Mouse (Mus musculus) liver, embryonic 18 days (tissue): ENCODE measurements around the gene Exosc5. TPM values are rescaled to one million over a fixed set of nuclear protein-coding genes. Genes with fewer than 3 reads are reported as not detected.

Experiments used
- polyA plus RNA-seq: library from polyadenylated mRNA; depleted of rRNA; stranded (reverse); fragments of >200 nt; gene quantifications from 2 replicates; pipeline ENCODE4 v1.2.3, GENCODE M21; 2012; rRNA removed

Exosc5 gene
- polyA plus RNA-seq, result 26.4 and 31.9 TPM in 2 replicates

DNA sequence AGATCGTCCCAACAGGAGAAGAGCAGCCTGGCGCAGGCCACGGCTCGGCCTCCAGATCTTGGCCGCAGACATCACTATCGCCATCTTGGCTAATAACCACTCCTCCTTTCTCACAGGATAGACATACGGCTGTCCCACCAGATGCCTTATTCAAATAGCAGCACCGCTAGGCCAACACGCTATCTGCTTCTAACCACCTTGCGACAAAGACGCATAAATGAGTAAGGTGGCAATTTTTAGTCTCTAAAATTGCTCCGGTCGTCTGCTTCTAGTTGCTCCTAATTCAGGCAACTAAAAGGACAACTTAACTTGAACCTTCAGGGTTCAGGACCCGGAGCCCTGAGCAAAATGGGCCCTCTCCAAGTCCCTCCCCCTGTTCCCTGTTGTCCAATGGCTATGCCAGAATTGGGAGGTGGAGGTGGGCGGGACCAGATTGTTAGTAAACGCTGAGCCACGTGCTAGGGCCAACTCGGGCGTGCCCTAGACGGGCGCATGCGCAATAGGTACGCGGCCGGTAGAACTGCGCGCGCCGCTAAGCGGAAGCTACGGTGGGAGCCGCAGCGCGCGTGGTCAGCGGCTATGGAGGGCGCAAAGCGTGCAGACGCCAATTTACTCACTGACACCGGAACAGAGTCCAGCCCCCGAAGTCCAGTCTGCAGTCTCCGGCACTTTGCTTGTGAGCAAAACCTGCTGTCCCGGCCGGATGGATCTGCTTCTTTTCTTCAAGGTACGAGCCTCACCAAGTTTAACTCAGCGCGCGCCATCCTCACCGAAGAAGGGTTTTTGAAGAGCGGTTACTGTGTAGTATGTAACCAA lies at the start of gene Exosc5, which contains the start of gene Bckdha:
Gene Exosc5, plus strand, starts transcription at position 508 of the 816 bp plus-strand sequence.
Gene Bckdha, minus strand, starts transcription at position 325 of the 816 bp plus-strand sequence.

DNA sequence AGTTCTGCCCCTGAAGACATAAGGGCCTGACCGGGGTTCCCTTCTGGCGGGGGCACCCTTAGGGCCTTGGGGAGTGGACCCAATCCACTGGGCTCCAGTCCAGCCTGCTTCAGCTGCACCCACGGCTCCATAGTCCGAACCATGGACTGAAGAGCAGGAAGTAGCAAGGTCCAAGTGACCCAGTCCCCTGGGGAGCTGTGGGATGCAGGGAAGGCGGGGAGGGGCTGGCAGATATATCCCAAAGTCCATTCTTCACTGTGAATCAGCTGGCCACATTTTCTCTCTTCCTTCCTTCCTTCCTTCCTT lies 43.3 kb upstream of the Exosc5 start, which contains the start of gene Erich4:
Gene Erich4, minus strand, starts transcription at position 187 of the 306 bp plus-strand sequence.

DNA sequence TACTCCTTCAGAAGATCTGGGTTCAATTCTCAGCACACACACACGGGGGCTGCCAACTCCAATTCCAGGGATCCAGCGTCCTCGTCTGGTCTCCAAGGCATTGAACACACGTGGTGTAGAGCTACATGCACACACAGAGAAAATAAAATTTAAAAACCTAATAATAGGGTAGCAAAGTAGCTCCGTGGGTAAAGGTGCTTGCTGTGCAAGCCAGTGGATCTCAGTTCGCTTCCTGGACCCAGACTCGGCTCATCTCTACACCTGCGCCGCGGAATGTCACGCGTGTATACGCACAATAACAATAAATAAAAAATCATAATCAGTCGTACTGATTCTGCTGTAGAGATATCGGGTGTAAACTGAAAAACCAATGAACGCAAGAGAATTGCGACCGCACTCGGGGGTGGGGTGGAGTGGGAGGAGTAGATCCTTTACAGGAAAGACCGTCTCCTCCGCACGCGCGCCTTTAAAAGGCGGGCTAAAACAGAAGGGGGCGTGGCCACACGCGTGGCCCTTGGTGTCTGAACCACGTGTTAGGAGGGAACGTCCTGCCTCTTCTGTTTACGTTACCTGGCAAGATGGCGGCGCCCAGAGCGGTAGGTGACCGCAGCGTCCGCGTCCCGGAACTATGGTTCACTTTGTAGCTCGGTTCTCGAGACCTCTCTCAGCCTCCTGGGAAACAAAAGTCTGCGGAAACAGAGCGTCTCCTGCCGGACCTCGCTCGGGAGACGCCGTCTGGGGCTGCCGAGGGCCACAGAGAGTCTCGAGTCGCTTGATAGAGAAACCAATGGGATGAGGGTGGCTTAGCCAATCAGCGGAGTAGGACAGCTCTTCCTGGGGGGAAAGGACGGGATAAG lies 39.9 kb upstream of the Exosc5 start, which contains the start of gene Dmac2:
Gene Dmac2, plus strand, starts transcription at position 550 of the 857 bp plus-strand sequence.

DNA sequence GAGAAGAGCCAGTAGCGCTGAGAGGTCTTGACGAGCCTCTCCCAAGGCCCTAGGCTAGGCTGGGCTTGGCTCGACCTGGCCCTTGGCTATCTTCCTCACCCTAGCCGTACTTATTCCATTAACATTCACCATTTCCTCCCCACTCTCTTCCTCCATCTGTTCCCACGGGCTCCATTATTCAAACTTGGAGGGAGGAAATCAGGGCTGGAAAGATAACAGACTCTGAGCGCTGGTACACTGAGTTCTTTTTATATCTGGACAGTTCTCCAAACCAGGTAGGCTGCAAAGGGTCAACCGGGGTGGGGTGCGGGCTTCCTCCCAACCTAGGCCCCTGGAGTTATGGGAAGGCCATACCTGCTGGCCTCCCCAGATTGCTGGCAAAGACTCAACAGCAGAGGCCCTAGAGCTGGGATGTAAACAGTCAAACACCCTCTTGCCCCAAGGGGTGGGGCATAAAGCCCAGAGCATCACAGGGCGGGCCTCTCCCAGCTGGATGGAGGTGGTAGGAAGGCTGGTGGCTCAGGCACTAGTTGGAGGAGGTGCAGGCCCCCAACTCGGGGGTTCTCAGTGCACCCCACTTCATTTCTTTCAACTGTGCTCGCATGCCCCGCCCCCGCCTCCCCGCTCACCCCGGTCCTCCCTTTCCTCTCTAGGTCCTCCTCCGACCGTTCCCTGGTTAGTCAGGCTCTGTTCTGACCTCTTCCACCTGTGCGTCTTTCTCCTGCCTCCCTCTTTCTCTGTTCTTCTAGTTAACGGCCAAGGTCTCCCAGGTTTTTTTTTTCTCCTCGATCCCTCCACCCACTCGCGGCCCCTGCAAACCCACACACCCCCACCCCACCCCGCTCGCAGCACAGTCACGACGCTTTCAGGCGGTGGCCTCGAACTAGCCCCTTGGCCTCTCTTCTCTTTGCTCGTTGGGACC lies 32.2 kb upstream of the Exosc5 start, which contains the start of gene B3gnt8:
Gene B3gnt8, plus strand, starts transcription at position 146 of the 922 bp plus-strand sequence.

DNA sequence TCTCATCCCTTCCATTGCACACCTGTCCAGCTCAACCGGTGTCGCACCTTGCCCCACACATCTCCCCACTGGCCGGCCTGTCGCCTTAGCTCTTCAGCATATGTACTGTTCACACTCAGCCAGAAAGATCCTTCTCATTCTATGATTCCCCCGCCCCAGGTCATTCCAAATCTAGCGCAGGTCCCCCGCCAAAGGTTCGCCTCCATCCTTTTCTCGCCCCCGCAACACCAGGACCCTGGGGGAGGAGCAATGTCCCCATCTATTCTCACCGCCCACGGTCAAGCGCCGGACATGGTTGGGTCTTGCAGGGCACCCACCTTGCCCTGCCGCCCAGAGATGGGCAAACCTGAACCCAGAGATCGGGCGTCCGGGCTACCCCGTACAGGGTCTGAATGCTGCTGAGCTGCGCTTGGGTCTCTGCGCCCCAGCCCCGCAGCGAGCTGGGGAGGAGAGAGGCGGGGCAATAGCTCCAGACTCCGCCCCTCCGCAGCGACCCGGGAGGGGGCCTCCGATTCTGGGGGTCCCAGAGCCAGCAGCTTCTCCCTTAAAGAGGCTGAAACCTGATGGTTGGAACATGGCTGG lies 15.8 kb downstream of the Exosc5 start, which contains the start of gene Tmem91:
Gene Tmem91, minus strand, starts transcription at position 448 of the 582 bp plus-strand sequence.

DNA sequence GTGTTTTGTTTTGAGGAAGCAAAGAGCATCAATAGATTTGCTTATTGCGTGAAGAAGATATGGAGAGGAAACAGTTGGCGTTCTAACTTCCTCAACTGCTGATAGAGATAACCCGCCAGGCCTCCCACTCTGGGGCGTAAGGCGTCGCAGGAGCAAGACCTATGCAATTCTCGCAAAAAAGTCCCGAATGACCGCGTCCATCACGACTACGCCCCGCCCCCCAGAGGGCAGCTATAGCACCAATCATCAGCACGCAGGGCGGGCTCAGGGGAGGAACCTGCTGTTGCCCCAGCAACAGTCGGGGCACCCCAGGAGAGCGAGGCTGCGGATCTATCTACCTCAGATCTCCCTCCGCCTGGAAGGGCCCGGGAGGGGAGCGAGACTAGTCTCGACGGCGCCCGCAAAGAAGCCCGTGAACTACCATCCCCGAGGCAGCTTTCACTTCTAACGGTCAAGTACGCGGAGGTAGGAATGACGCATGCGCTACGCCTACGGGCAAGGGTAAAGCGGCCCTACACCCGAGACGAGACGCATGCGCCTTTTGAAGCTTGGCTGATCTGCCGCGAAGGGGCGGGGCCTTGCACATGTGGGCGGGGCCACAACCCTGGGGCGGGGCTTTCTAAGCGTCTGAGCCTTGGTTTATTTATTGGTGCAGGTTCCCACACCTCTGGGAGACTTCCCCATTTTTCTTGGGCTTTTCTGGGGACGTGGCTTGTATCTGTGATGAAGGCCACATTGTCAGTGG lies 21.7 kb downstream of the Exosc5 start, which contains the start of gene B9d2:
Gene B9d2, plus strand, starts transcription at position 267 of the 745 bp plus-strand sequence.

DNA sequence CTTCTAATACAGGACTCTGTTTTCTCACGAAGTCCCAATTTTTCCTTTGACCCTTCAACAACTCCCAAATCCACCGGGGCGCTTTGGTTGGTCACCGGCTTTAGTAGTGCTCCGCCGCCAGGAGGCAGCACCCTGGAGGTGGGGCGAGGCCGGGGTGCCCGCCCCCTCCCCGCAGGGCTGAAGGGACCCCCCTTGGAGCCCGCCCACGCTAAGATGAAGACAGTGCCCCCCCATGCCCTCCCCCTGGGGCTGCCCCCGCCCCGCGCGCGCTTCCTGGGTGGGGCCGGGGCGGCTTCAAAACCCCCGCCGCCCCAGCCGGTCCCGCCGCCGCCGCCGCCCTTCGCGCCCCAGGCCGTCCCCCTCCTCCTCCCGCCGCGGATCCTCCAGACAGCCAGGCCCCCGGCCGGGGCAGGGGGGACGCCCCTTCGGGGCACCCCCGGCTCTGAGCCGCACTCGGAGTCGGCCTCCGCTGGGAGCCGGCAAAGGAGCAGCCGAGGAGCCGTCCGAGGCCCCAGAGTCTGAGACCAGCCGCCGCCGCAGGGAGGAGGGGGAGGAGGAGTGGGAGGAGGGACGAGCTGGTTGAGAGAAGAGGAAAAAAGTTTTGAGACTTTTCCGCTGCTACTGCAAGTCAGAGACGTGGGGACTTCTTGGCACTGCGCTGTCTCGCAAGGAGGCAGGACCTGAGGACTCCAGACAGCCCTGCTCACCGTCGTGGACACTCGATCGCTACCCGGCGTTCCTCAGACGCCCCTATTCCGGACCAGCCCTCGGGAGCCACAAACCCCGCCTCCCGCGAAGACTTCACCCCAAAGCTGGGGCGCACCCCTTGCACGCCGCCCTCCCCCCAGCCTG lies 27.9 kb downstream of the Exosc5 start, which contains the start of gene Tgfb1:
Gene Tgfb1, plus strand, starts transcription at position 323 of the 852 bp plus-strand sequence.

DNA sequence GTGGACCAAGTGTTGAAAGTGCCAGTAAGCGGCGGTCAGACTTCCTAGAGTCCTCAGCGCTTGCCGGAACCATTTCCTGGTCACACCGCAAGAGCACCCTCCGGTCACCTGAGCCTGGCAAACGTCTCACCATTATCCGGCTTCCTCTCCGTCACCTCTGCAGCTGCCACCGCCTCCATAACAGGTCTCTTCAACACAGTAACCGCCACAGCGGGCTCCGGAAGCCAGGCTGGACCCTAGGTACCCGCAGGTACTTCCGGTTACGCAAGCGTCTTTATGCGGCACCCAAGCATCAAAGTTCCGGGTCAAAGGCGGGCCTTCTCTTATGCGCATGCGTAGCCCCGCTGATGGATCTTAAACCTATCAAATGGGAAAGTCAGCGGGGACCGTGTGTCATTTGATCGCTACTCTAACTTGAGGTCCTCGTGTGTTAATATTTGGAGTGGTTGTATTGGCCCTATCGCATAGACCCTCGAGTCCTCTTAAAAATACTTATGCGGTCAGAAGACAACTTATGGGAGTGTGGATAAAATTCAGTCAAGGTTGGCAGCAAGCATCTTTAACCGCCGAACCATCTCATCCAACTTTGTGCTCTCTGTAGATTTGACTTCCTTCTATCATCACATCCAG lies 59.9 kb downstream of the Exosc5 start, which contains the start of gene Ccdc97:
Gene Ccdc97, minus strand, starts transcription at position 301 of the 630 bp plus-strand sequence.

Other genes starting within 250 kb of the Exosc5 start
- gene Cxcl17, start 246.3 kb upstream of the Exosc5 start, polyA plus RNA-seq, result not detected in 2 replicates
- gene Ceacam1, start 181.6 kb upstream of the Exosc5 start, polyA plus RNA-seq, result 28.6 and 33.7 TPM in 2 replicates
- gene Ceacam2, start 119.3 kb upstream of the Exosc5 start, polyA plus RNA-seq, result 0.02 and 0.05 TPM in 2 replicates
- gene Erich4, start 43.3 kb upstream of the Exosc5 start, polyA plus RNA-seq, result 0.22 TPM in 1 of 2 replicates, not detected in the other
- gene Dmac2, start 39.8 kb upstream of the Exosc5 start, polyA plus RNA-seq, result 11.8 and 12.8 TPM in 2 replicates
- 2.6 and 2.7 TPM in 2 replicates for gene B3gnt8, start 32.5 kb upstream of the Exosc5 start, polyA plus RNA-seq
- gene Bckdha, start 183 bp upstream of the Exosc5 start, polyA plus RNA-seq, result 115 and 116 TPM in 2 replicates
- gene Tmem91, start 16.0 kb downstream of the Exosc5 start, polyA plus RNA-seq, result 0.62 and 0.63 TPM in 2 replicates
- 18.3 and 19.4 TPM in 2 replicates for gene B9d2, start 21.6 kb downstream of the Exosc5 start, polyA plus RNA-seq
- gene Tgfb1, start 27.8 kb downstream of the Exosc5 start, polyA plus RNA-seq, result 11.8 and 13.6 TPM in 2 replicates
- gene Ccdc97, start 59.9 kb downstream of the Exosc5 start, polyA plus RNA-seq, result 12.6 and 16.0 TPM in 2 replicates
- 16.1 and 17.3 TPM in 2 replicates for gene Hnrnpul1, start 95.6 kb downstream of the Exosc5 start, polyA plus RNA-seq
- 13.4 and 14.2 TPM in 2 replicates for gene Axl, start 129.5 kb downstream of the Exosc5 start, polyA plus RNA-seq
- 0.82 and 0.96 TPM in 2 replicates for gene Cyp2s1, start 157.7 kb downstream of the Exosc5 start, polyA plus RNA-seq
- gene Cyp2b10, start 238.5 kb downstream of the Exosc5 start, polyA plus RNA-seq, result 0.02 and 0.07 TPM in 2 replicates